Mouse (Mus musculus): ENCODE results near the gene Vps8. TPM values are rescaled to one million over a fixed set of nuclear protein-coding genes. Genes with fewer than 3 reads are reported as not detected.

Vps8 gene
- polyA plus RNA-seq, 1 experiment, result 9.1 TPM

- Histone ChIP-seq H3K4me3 (ENCODE audit: insufficient read depth, poor library complexity, severe bottlenecking) (no peak overlapping the region), H3K36me3 (ENCODE audit: control insufficient read depth, insufficient read depth) (no peaks in the 10 kb centered on the region), H3K79me2 (ENCODE audit: control insufficient read depth, insufficient read depth) (no peaks in the 10 kb centered on the region), H3ac (ENCODE audit: control insufficient read depth, insufficient read length, low read depth) (no peak overlapping the region), H3K79me3 (ENCODE audit: low read depth) (no peaks in the 10 kb centered on the region), H3K27me3 (ENCODE audit: control insufficient read depth, insufficient read depth, insufficient read length) (no peaks in the 10 kb centered on the region)
- no peak for TF ChIP-seq CEBPB (IDR thresholded peaks at IDR 0.05; ENCODE audit: low read depth)
- no peak for TF ChIP-seq CTCF (IDR thresholded peaks at IDR 0.05; ENCODE audit: control insufficient read depth, insufficient read depth, insufficient read length)
- no peak for TF ChIP-seq FOSL1 (IDR thresholded peaks at IDR 0.05; ENCODE audit: insufficient read depth, low read length, poor library complexity, severe bottlenecking)
- TF ChIP-seq MAX (IDR thresholded peaks at IDR 0.05), result no peak
- TF ChIP-seq MYOG (IDR thresholded peaks at IDR 0.05; ENCODE audit: control insufficient read depth, extremely low read depth, insufficient read length), result no peak
- TF ChIP-seq MYOD1 (IDR thresholded peaks at IDR 0.05; ENCODE audit: control insufficient read depth, insufficient read length, low read depth), result no peak
- TF ChIP-seq USF1 (IDR thresholded peaks at IDR 0.05; ENCODE audit: low read depth), result no peak
These were observed 172.6 kb downstream of the Vps8 start for GRCm38 (mm10) chr16:21595539-21595938.

DNA sequence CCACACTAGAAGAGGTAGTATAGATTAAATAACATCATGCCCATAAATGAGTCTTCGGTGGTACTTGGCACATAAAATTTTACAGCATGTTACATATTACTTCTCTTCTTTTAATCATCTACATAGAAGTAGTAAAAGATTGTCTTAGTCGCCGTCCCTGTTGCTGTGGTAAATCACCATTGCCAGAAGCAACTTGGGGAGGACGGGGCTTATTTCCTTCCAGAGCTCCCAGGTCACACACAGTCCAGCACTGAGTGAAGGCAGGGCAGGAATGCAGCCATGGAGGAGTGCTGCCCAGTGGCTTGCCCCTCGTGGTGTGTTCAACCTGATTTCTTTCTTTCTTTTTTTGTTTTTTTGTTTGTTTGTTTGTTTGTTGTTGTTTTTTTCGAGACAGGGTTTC is 181.4 kb downstream of the Vps8 start:
- H3K27me3 ChIP-seq (ENCODE audit: control insufficient read depth, insufficient read depth, insufficient read length), result no peaks in the 10 kb centered on the region
- H3K36me3 ChIP-seq (ENCODE audit: control insufficient read depth, insufficient read depth), result no peaks in the 10 kb centered on the region
- no peak overlapping the region for H3K4me3 ChIP-seq (ENCODE audit: insufficient read depth, poor library complexity, severe bottlenecking)
- H3K79me2 ChIP-seq (ENCODE audit: control insufficient read depth, insufficient read depth), result no peaks in the 10 kb centered on the region
- TF ChIP-seq MAX (IDR thresholded peaks at IDR 0.05), result no peak
- TF ChIP-seq FOSL1 (IDR thresholded peaks at IDR 0.05; ENCODE audit: insufficient read depth, low read length, poor library complexity, severe bottlenecking), result no peak
- TF ChIP-seq CEBPB (IDR thresholded peaks at IDR 0.05; ENCODE audit: low read depth), result no peak
- no peak for TF ChIP-seq MYOG (IDR thresholded peaks at IDR 0.05; ENCODE audit: control insufficient read depth, extremely low read depth, insufficient read length)
- TF ChIP-seq MYOD1 (IDR thresholded peaks at IDR 0.05; ENCODE audit: control insufficient read depth, insufficient read length, low read depth), result no peak
- TF ChIP-seq USF1 (IDR thresholded peaks at IDR 0.05; ENCODE audit: low read depth), result no peak
- TF ChIP-seq CTCF (IDR thresholded peaks at IDR 0.05; ENCODE audit: control insufficient read depth, insufficient read depth, insufficient read length), result no peak
- no peak overlapping the region for H3ac ChIP-seq (ENCODE audit: control insufficient read depth, insufficient read length, low read depth)
- H3K79me3 ChIP-seq (ENCODE audit: low read depth), result no peaks in the 10 kb centered on the region

DNA sequence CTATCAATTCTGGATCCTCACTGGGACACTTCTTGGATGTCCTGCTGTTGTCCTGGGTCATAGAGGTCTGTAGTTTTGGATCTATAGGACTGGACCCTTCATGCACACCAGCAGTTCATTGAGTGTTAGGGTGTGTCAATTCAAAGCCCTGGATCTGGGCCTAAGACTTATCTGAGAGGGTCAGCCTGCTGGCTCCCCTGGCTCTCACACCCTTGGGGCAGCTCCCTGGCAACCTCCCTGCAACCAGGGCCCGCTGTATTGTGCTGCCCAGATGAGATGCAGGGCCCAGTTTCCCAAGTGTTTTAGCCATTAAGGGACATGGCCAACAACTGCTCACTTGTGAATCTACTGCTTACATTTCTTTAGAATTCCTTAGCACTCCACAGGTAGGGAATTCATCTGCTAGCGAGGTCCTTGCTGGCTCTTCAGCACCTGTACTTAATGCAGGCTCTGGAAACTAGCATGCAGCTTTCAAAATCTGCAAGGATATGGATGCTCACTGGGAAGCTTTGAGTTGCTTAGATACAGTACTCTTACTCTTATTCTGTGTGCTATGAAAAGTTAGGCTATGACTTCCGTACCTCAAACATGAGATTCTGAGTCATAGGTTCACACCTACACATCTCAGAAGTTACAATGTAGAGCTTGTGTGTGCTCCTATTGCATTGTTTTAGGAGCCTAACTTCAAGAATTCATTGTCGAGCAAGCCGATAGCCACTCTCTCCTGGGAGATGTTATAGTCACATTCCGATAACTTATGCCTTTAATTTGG is 183.5 kb downstream of the Vps8 start:
- no peak for TF ChIP-seq FOSL1 (IDR thresholded peaks at IDR 0.05; ENCODE audit: insufficient read depth, low read length, poor library complexity, severe bottlenecking)
- TF ChIP-seq MYOD1 (IDR thresholded peaks at IDR 0.05; ENCODE audit: control insufficient read depth, insufficient read length, low read depth), result no peak
- TF ChIP-seq MAX (IDR thresholded peaks at IDR 0.05), result no peak
- TF ChIP-seq MYOG (IDR thresholded peaks at IDR 0.05; ENCODE audit: control insufficient read depth, extremely low read depth, insufficient read length), result no peak
- no peak for TF ChIP-seq USF1 (IDR thresholded peaks at IDR 0.05; ENCODE audit: low read depth)
- no peak for TF ChIP-seq CTCF (IDR thresholded peaks at IDR 0.05; ENCODE audit: control insufficient read depth, insufficient read depth, insufficient read length)
- TF ChIP-seq CEBPB (IDR thresholded peaks at IDR 0.05; ENCODE audit: low read depth), result no peak
- no peaks in the 10 kb centered on the region for H3K79me2 ChIP-seq (ENCODE audit: control insufficient read depth, insufficient read depth)
- H3K27me3 ChIP-seq (ENCODE audit: control insufficient read depth, insufficient read depth, insufficient read length), result no peaks in the 10 kb centered on the region
- no peak overlapping the region for H3K4me3 ChIP-seq (ENCODE audit: insufficient read depth, poor library complexity, severe bottlenecking)
- H3K36me3 ChIP-seq (ENCODE audit: control insufficient read depth, insufficient read depth), result no peaks in the 10 kb centered on the region
- H3ac ChIP-seq (ENCODE audit: control insufficient read depth, insufficient read length, low read depth), result no peak overlapping the region
- no peaks in the 10 kb centered on the region for H3K79me3 ChIP-seq (ENCODE audit: low read depth)

GRCm38 (mm10) chr16:21607021-21607650 is 184.2 kb downstream of the Vps8 start:
- no peak for TF ChIP-seq MAX (IDR thresholded peaks at IDR 0.05)
- no peak for TF ChIP-seq USF1 (IDR thresholded peaks at IDR 0.05; ENCODE audit: low read depth)
- no peak for TF ChIP-seq FOSL1 (IDR thresholded peaks at IDR 0.05; ENCODE audit: insufficient read depth, low read length, poor library complexity, severe bottlenecking)
- TF ChIP-seq CEBPB (IDR thresholded peaks at IDR 0.05; ENCODE audit: low read depth), result no peak
- TF ChIP-seq CTCF (IDR thresholded peaks at IDR 0.05; ENCODE audit: control insufficient read depth, insufficient read depth, insufficient read length), result no peak
- TF ChIP-seq MYOD1 (IDR thresholded peaks at IDR 0.05; ENCODE audit: control insufficient read depth, insufficient read length, low read depth), result no peak
- TF ChIP-seq MYOG (IDR thresholded peaks at IDR 0.05; ENCODE audit: control insufficient read depth, extremely low read depth, insufficient read length), result no peak
- no peaks in the 10 kb centered on the region for H3K79me2 ChIP-seq (ENCODE audit: control insufficient read depth, insufficient read depth)
- H3K27me3 ChIP-seq (ENCODE audit: control insufficient read depth, insufficient read depth, insufficient read length), result no peaks in the 10 kb centered on the region
- H3ac ChIP-seq (ENCODE audit: control insufficient read depth, insufficient read length, low read depth), result no peak overlapping the region
- H3K4me3 ChIP-seq (ENCODE audit: insufficient read depth, poor library complexity, severe bottlenecking), result no peak overlapping the region
- H3K36me3 ChIP-seq (ENCODE audit: control insufficient read depth, insufficient read depth), result no peaks in the 10 kb centered on the region
- no peaks in the 10 kb centered on the region for H3K79me3 ChIP-seq (ENCODE audit: low read depth)

DNA sequence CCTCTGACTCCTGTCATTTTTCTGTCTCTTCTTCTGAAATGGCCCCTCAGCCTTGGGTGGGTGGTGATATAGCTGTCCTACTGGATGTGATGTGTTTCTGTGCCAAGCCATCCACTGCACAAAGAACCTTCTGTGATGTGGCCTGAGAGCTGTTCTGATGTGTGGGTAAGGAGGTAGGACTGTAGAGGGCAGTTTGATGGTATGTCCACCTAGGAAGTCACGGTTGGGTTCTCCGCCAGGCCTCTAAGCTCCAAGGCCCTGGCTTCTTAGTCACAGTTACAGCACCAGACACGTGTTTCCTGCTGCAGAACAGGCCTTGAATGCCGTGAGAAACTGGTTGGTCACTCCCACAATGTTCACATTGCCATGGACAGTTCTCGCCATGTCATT is 184.7 kb downstream of the Vps8 start:
- no peaks in the 10 kb centered on the region for H3K79me3 ChIP-seq (ENCODE audit: low read depth)
- H3K79me2 ChIP-seq (ENCODE audit: control insufficient read depth, insufficient read depth), result no peaks in the 10 kb centered on the region
- H3K4me3 ChIP-seq (ENCODE audit: insufficient read depth, poor library complexity, severe bottlenecking), result no peak overlapping the region
- TF ChIP-seq USF1 (IDR thresholded peaks at IDR 0.05; ENCODE audit: low read depth) (no peak), FOSL1 (IDR thresholded peaks at IDR 0.05; ENCODE audit: insufficient read depth, low read length, poor library complexity, severe bottlenecking) (no peak), MYOG (IDR thresholded peaks at IDR 0.05; ENCODE audit: control insufficient read depth, extremely low read depth, insufficient read length) (no peak), CTCF (IDR thresholded peaks at IDR 0.05; ENCODE audit: control insufficient read depth, insufficient read depth, insufficient read length) (no peak), MAX (IDR thresholded peaks at IDR 0.05) (no peak), MYOD1 (IDR thresholded peaks at IDR 0.05; ENCODE audit: control insufficient read depth, insufficient read length, low read depth) (no peak), CEBPB (IDR thresholded peaks at IDR 0.05; ENCODE audit: low read depth) (no peak)
- no peak overlapping the region for H3ac ChIP-seq (ENCODE audit: control insufficient read depth, insufficient read length, low read depth)
- no peaks in the 10 kb centered on the region for H3K36me3 ChIP-seq (ENCODE audit: control insufficient read depth, insufficient read depth)
- H3K27me3 ChIP-seq (ENCODE audit: control insufficient read depth, insufficient read depth, insufficient read length), result no peaks in the 10 kb centered on the region

Data from C2C12 (cell line).